ENCODE assay signal across 22 mouse cellular contexts in genomic region chr5:132298996-132299395, GRCm38 (mm10).
"Had no signal": no experiment of that assay in that cellular context is flagged by ENCODE, and none has a peak within 500 bp of the region (broad histone marks: within the 10 kb centered on the region; RNA-seq: fewer than 3 reads in every experiment).

No protein-coding gene starts in this region.

- H3K9ac ChIP-seq: limb, embryonic 12.5 days; limb, embryonic 15.5 days; liver, embryonic 14.5 days; liver, postnatal 0 days; lung, embryonic 14.5 days; neural tube, embryonic 12.5 days; neural tube, embryonic 15.5 days had no signal

- H3K4me2 ChIP-seq: limb, embryonic 12.5 days; limb, embryonic 15.5 days; liver, embryonic 11.5 days; lung, embryonic 14.5 days; midbrain, embryonic 11.5 days; neural tube, embryonic 12.5 days; neural tube, embryonic 15.5 days had no signal

- ATAC-seq: liver, postnatal 0 days; lung, postnatal 0 days had no signal

- H3K4me1 ChIP-seq: limb, embryonic 15.5 days; megakaryocyte, embryonic 14.5 days had no signal

- H3K9me3 ChIP-seq: limb, embryonic 12.5 days; limb, embryonic 15.5 days; megakaryocyte, embryonic 14.5 days; neural tube, embryonic 12.5 days; neural tube, embryonic 15.5 days had no signal

- H3K4me3 ChIP-seq: limb, embryonic 12.5 days; limb, embryonic 15.5 days; megakaryocyte, embryonic 14.5 days; neural tube, embryonic 12.5 days; neural tube, embryonic 15.5 days had no signal

- H3K27ac ChIP-seq: limb, embryonic 12.5 days; limb, embryonic 15.5 days; liver, embryonic 14.5 days; macrophage; neural tube, embryonic 12.5 days; neural tube, embryonic 15.5 days; stomach, postnatal 0 days had no signal

- H3K36me3 ChIP-seq: limb, embryonic 12.5 days; limb, embryonic 15.5 days; neural tube, embryonic 12.5 days; neural tube, embryonic 15.5 days had no signal

- DNase-seq: kidney, postnatal 14 days; kidney, postnatal 4 days; left cerebral cortex, postnatal 4 days; liver, postnatal 0 days; lung, embryonic 14.5 days; midbrain, embryonic 14.5 days; right cerebral cortex, postnatal 14 days; right cerebral cortex, postnatal 4 days; thymus, adult 2 months; thymus, postnatal 14 days; thymus, postnatal 4 days had no signal

- H3K27me3 ChIP-seq: limb, embryonic 12.5 days; limb, embryonic 15.5 days; megakaryocyte, embryonic 14.5 days; neural tube, embryonic 12.5 days; neural tube, embryonic 15.5 days had no signal
